Mouse (Mus musculus): ENCODE data around the gene Stpg3. TPM values are rescaled to one million over a fixed set of nuclear protein-coding genes. Genes with fewer than 3 reads are reported as not detected.

The Stpg3 gene
- total and polyA plus RNA-seq, 2 experiments from 2014 or later, result not detected

GRCm38 (mm10) chr2:25196172-25196954, 18.1 kb downstream of the Stpg3 start, which contains the start of gene Tor4a:
Tor4a (minus strand) TSS chr2:25196886.
- Histone ChIP-seq H3K27me3 (ENCODE audit: insufficient read depth, low read length) (peaks cover 9% of the 10 kb centered on the region; the same call in 1 of the 2 replicates), H3K9me3 (ENCODE audit: low read length) (no peaks in the 10 kb centered on the region), H3K27ac (0 out of 2 replicates have a peak within 1 kb of the TSS, but pooled peaks have one; percentile 11), H3K9ac (replicated peaks; ENCODE audit: low read length) (no peak within 1 kb of the TSS), H3K4me3 (ENCODE audit: low read length) (0 out of 2 replicates have a peak within 1 kb of the TSS, but pooled peaks have one; percentile 2), H3K4me1 (ENCODE audit: insufficient read depth, low read length) (0 out of 2 replicates have a peak, but pooled peaks cover 3% of the 10 kb centered on the region), H3K36me3 (ENCODE audit: insufficient read depth, low read length) (peaks cover 26% of the 10 kb centered on the region), H3K4me2 (ENCODE audit: low read depth, low read length) (peak within 1 kb of the TSS; percentile 39)
- 20% methylated on average over 8 of the region's 8 CpGs for WGBS
- no peak for TF ChIP-seq CTCF (IDR thresholded peaks at IDR 0.05; ENCODE audit: low read depth)
- no peak for ATAC-seq
- DNase-seq (ENCODE audit: low spot score), result no peak

GRCm38 (mm10) chr2:25195211-25196156, 19.0 kb downstream of the Stpg3 start:
- 0 out of 2 replicates have a peak, but pooled peaks cover 3% of the 10 kb centered on the region for H3K4me1 ChIP-seq (ENCODE audit: insufficient read depth, low read length)
- TF ChIP-seq CTCF (IDR thresholded peaks at IDR 0.05; ENCODE audit: low read depth), result no peak
- 27% methylated on average over 55 of the region's 55 CpGs for WGBS
- DNase-seq (ENCODE audit: low spot score) (no peak), ATAC-seq (no peak)
- peaks cover 17% of the 10 kb centered on the region for H3K36me3 ChIP-seq (ENCODE audit: insufficient read depth, low read length)
- peaks cover 9% of the 10 kb centered on the region; the same call in 1 of the 2 replicates for H3K27me3 ChIP-seq (ENCODE audit: insufficient read depth, low read length)
- H3K4me3 ChIP-seq (ENCODE audit: low read length), result no peak overlapping the region
- peak overlapping the region; percentile 39 for H3K4me2 ChIP-seq (ENCODE audit: low read depth, low read length)
- no peak overlapping the region for H3K9ac ChIP-seq (replicated peaks; ENCODE audit: low read length)
- H3K9me3 ChIP-seq (ENCODE audit: low read length), result no peaks in the 10 kb centered on the region
- no peak overlapping the region for H3K27ac ChIP-seq

GRCm38 (mm10) chr2:25194486-25195171, 19.8 kb downstream of the Stpg3 start:
- H3K27me3 ChIP-seq (ENCODE audit: insufficient read depth, low read length), result peaks cover 9% of the 10 kb centered on the region; the same call in 1 of the 2 replicates
- 83% methylated on average over 17 of the region's 17 CpGs for WGBS
- 0 out of 2 replicates have a peak, but pooled peaks cover 3% of the 10 kb centered on the region for H3K4me1 ChIP-seq (ENCODE audit: insufficient read depth, low read length)
- no peak overlapping the region for H3K9ac ChIP-seq (replicated peaks; ENCODE audit: low read length)
- peaks cover 8% of the 10 kb centered on the region for H3K36me3 ChIP-seq (ENCODE audit: insufficient read depth, low read length)
- no peak overlapping the region for H3K27ac ChIP-seq
- ATAC-seq (no peak), DNase-seq (ENCODE audit: low spot score) (no peak)
- H3K4me3 ChIP-seq (ENCODE audit: low read length), result no peak overlapping the region
- no peak overlapping the region for H3K4me2 ChIP-seq (ENCODE audit: low read depth, low read length)
- no peaks in the 10 kb centered on the region for H3K9me3 ChIP-seq (ENCODE audit: low read length)
- TF ChIP-seq CTCF (IDR thresholded peaks at IDR 0.05; ENCODE audit: low read depth), result no peak

- TF ChIP-seq CTCF (IDR thresholded peaks at IDR 0.05; ENCODE audit: low read depth), result no peak
- no peak overlapping the region for H3K4me3 ChIP-seq (ENCODE audit: low read length)
- 78% methylated on average over 5 of the region's 5 CpGs for WGBS
- ATAC-seq (no peak), DNase-seq (ENCODE audit: low spot score) (no peak)
- H3K4me2 ChIP-seq (ENCODE audit: low read depth, low read length), result no peak overlapping the region
- no peak overlapping the region for H3K9ac ChIP-seq (replicated peaks; ENCODE audit: low read length)
- no peaks in the 10 kb centered on the region for H3K9me3 ChIP-seq (ENCODE audit: low read length)
- peaks cover 9% of the 10 kb centered on the region; the same call in 1 of the 2 replicates for H3K27me3 ChIP-seq (ENCODE audit: insufficient read depth, low read length)
- peaks cover 3% of the 10 kb centered on the region; the same call in 1 of the 2 replicates for H3K36me3 ChIP-seq (ENCODE audit: insufficient read depth, low read length)
- H3K4me1 ChIP-seq (ENCODE audit: insufficient read depth, low read length), result 0 out of 2 replicates have a peak, but pooled peaks cover 3% of the 10 kb centered on the region
- H3K27ac ChIP-seq, result no peak overlapping the region
Observed at GRCm38 (mm10) chr2:25194006-25194405, 20.4 kb downstream of the Stpg3 start.

- Histone ChIP-seq H3K36me3 (ENCODE audit: insufficient read depth, low read length) (no peaks in the 10 kb centered on the region), H3K9me3 (ENCODE audit: low read length) (no peaks in the 10 kb centered on the region), H3K4me1 (ENCODE audit: insufficient read depth, low read length) (0 out of 2 replicates have a peak, but pooled peaks cover 3% of the 10 kb centered on the region), H3K4me2 (ENCODE audit: low read depth, low read length) (no peak overlapping the region), H3K9ac (replicated peaks; ENCODE audit: low read length) (no peak overlapping the region), H3K27ac (no peak overlapping the region), H3K4me3 (ENCODE audit: low read length) (no peak overlapping the region), H3K27me3 (ENCODE audit: insufficient read depth, low read length) (peaks cover 9% of the 10 kb centered on the region; the same call in 1 of the 2 replicates)
- under 1% methylated on average over 6 of the region's 6 CpGs for whole genome bisulfite sequencing
- ATAC-seq, result peak; percentile 89
- TF ChIP-seq CTCF (IDR thresholded peaks at IDR 0.05; ENCODE audit: low read depth), result peak; percentile 97
- peak; percentile 90 for DNase-seq (ENCODE audit: low spot score)
Observed at GRCm38 (mm10) chr2:25193330-25193770, 21.1 kb downstream of the Stpg3 start.

- Histone ChIP-seq H3K4me3 (ENCODE audit: low read length) (no peak overlapping the region), H3K9ac (replicated peaks; ENCODE audit: low read length) (no peak overlapping the region), H3K36me3 (ENCODE audit: insufficient read depth, low read length) (no peaks in the 10 kb centered on the region), H3K4me2 (ENCODE audit: low read depth, low read length) (no peak overlapping the region), H3K27me3 (ENCODE audit: insufficient read depth, low read length) (no peaks in the 10 kb centered on the region), H3K9me3 (ENCODE audit: low read length) (no peaks in the 10 kb centered on the region), H3K27ac (no peak overlapping the region), H3K4me1 (ENCODE audit: insufficient read depth, low read length) (peaks cover 11% of the 10 kb centered on the region; the same call in 1 of the 2 replicates)
- WGBS, result 80% methylated on average over 6 of the region's 6 CpGs
- no peak for TF ChIP-seq CTCF (IDR thresholded peaks at IDR 0.05; ENCODE audit: low read depth)
- ATAC-seq (no peak), DNase-seq (ENCODE audit: low spot score) (no peak)
Observed at GRCm38 (mm10) chr2:25187841-25188240, 26.6 kb downstream of the Stpg3 start.
